Mouse (Mus musculus) CD4-positive, CD25-positive, alpha-beta regulatory T cell, adult 2 months (primary cell): ENCODE results near the gene Cox20.
A peak's percentile ranks its signal among the peaks of the same experiment; 100 is the strongest.

Source experiments
- DNase-seq: peaks from one replicate; pipeline ENCODE4 v3.0.0-alpha.2; 2012; ENCODE audit warnings: low read depth, low spot score

Gene Cox20

GRCm38 (mm10) chr1:178351643-178352042 lies 32.7 kb downstream of the Cox20 start:
- DNase-seq, result peak; percentile 55

GRCm38 (mm10) chr1:178354576-178354975 lies 35.6 kb downstream of the Cox20 start:
- no peak for DNase-seq

DNA sequence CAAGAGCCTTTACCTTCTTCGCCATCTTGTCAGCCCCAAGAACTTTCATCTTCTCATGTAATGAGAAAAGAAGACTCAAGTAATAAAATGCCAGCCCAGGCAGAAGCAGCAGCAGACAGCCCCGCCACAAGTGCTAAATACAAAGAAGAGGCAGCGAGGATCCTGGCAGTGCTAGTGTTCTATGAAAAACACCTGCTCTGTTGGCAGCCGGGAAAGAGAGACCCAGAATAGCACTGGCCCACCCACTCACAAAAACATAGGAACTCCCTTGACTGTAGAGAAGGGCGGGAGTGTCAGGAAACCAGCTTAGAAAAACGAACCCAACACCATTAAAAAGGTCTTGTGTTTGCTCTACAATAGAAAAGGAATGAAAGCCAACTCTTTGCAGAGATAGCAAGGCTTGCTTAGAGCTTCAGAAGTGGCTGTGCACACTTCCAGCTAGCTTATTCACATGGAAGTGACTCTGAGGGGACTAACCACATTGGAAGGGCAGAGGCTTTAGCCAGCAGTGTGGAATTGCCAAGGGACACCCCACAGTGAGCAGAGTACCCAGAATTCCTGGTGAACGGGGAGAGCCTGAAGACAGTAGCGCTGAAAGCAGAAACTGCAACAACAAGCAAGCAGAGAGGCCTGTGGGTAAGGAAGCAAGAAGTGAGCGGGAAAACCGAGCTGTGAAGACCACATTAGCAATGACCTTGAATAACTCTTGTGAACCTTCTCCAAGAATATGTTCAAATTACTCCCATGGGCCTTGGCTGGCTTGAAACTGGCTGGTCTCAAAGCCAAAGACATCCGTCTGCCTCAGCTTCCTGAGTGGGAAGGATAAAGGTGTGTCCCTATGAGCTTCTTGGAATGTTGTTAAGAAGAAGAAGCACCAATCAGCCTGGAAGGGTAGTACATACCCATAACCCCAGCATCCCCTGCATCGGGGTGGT lies 39.1 kb downstream of the Cox20 start:
- DNase-seq, result no peak

- no peak for DNase-seq
These were observed 41.3 kb downstream of the Cox20 start for GRCm38 (mm10) chr1:178360264-178360663.

DNA sequence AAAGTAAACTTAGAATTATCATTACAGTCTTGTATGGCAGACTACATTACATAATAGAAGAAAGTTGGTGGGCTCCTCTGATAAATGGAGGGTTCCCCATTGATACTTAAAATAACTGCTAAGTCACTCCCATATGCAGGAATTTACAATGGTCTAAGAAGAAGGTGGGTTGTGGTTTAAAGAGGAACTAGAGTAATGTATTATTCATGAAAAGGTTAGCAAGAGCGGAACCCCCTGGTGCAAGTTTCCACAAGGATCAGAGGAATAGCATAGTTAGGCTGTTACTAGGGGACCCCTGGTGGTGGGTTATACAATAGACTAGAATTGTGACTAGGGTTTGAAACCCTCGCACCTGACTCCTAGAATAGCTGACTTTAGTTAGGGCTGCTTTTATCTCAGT lies 41.8 kb downstream of the Cox20 start:
- peak; percentile 39 for DNase-seq

GRCm38 (mm10) chr1:178365171-178365570 lies 46.2 kb downstream of the Cox20 start:
- DNase-seq, result no peak

DNA sequence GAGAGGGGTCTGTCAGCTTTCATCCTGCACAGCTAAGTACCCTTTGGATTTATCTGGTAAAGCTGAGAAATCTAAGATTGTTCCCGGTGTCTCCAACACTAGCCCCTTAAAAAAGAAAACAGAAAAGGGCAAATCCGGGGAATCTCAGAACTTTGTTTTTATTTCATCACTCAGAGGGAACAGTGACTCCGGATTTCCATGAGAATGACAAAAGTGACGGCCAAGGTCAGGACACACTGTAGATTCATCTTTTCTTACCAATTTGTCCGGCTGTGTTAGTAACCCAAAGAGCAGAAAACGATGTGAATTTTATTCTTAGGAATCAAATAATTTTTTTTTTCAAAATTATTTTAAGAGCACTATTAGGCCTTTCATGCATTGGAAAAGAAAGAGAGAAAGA lies 49.2 kb downstream of the Cox20 start:
- no peak for DNase-seq

- DNase-seq, result peak; percentile 95
These were observed 49.8 kb downstream of the Cox20 start for GRCm38 (mm10) chr1:178368548-178369271.

- DNase-seq, result peak; percentile 68
These were observed 50.3 kb downstream of the Cox20 start for GRCm38 (mm10) chr1:178369272-178369651.
